Comparison of ENCODE assay signal across 20 mouse cellular contexts in the genomic region with DNA sequence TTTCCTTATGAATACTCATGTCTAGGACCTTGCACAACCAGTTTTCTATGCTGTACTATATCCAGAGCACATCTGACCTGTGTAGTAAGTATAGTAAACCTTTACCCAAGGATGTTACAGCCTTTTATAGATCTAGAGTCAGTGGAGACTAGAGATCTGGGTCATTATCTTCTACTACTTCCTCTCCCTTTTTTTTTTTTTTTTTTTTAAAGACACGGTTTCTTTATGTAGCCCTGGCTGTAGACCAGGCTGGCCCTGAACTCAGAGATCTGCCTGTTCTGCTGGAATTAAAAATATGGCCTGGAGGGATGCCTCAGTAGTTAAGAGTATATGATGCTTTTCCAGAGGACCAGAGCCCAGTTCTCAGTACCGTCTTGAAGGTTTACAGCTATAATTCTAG. TPM values are rescaled to one million over a fixed set of nuclear protein-coding genes. Genes with fewer than 3 reads are reported as not detected.
A peak's percentile ranks its signal among the peaks of the same experiment; 100 is the strongest.
DNase-seq lines count a peak whose midpoint lies in the region; ATAC-seq and TF ChIP-seq lines count a peak whose summit lies in the region.
"Had no signal": no experiment of that assay in that cellular context is flagged by ENCODE, and none has a peak within 500 bp of the region (broad histone marks: within the 10 kb centered on the region; RNA-seq: fewer than 3 reads in every experiment).

No protein-coding gene starts in this region.

- no peak for DNase-seq in MEL (ENCODE audit: low read depth, low spot score)
- DNase-seq in gastrocnemius, postnatal 25 days = no peak
- DNase-seq in urinary bladder, postnatal 4 days (ENCODE audit: low spot score in 2 of 2) = no peak
- DNase-seq in forebrain, postnatal 0 days = no peak
- DNase-seq: adrenal gland, adult 8-10 months; adrenal gland, postnatal 25 days; adrenal gland, postnatal 36 days; B cell, adult 2 months; cerebellum, adult 11 months; cerebellum, adult 11-12 months; cerebellum, adult 18-20 months; cerebellum, adult 2 months had no signal

- H3K36me3 ChIP-seq in MEL (ENCODE audit: control insufficient read depth in 1 of 2, insufficient read depth in 2 of 2, low read length in 2 of 2) = peaks cover 0 to 2% of the 10 kb centered on the region in 2 experiments; a peak in 1 of 4 replicates
- no peaks in the 10 kb centered on the region for H3K36me3 ChIP-seq in intestine, embryonic 15.5 days
- no peaks in the 10 kb centered on the region for H3K36me3 ChIP-seq in intestine, embryonic 16.5 days (ENCODE audit: control insufficient read depth, insufficient read depth, low read length)
- no peaks in the 10 kb centered on the region for H3K36me3 ChIP-seq in intestine, postnatal 0 days (ENCODE audit: control insufficient read depth, insufficient read depth)
- no peaks in the 10 kb centered on the region for H3K36me3 ChIP-seq in forebrain, postnatal 0 days (ENCODE audit: insufficient read depth)

- no peak overlapping the region for H3K27ac ChIP-seq in MEL (ENCODE audit: control insufficient read depth, low read depth, low read length)
- no peak overlapping the region for H3K27ac ChIP-seq in intestine, embryonic 15.5 days
- H3K27ac ChIP-seq in intestine, embryonic 16.5 days (ENCODE audit: low read length) = no peak overlapping the region
- H3K27ac ChIP-seq in intestine, postnatal 0 days (ENCODE audit: low read depth, low read length) = no peak overlapping the region
- no peak overlapping the region for H3K27ac ChIP-seq in forebrain, postnatal 0 days (ENCODE audit: low read depth, low read length)

- no peaks in the 10 kb centered on the region for H3K79me2 ChIP-seq in MEL (ENCODE audit: control insufficient read depth, insufficient read depth, low read length, poor library complexity)

- no peak overlapping the region for H3K9ac ChIP-seq in MEL (ENCODE audit: control insufficient read depth, low read depth, low read length, poor library complexity, severe bottlenecking)
- H3K9ac ChIP-seq in intestine, embryonic 15.5 days = no peak overlapping the region
- no peak overlapping the region for H3K9ac ChIP-seq in intestine, embryonic 16.5 days (ENCODE audit: low read depth, low read length)
- H3K9ac ChIP-seq in intestine, postnatal 0 days (ENCODE audit: low read depth, low read length) = no peak overlapping the region
- no peak overlapping the region for H3K9ac ChIP-seq in forebrain, postnatal 0 days

- no peaks in the 10 kb centered on the region for H3K4me1 ChIP-seq in MEL (ENCODE audit: control insufficient read depth in 1 of 2, insufficient read depth in 2 of 2, low read length in 2 of 2)
- no peaks in the 10 kb centered on the region for H3K4me1 ChIP-seq in intestine, embryonic 15.5 days (replicated peaks)
- H3K4me1 ChIP-seq in intestine, embryonic 16.5 days (ENCODE audit: control insufficient read depth, insufficient read depth, low read length) = no peaks in the 10 kb centered on the region
- no peaks in the 10 kb centered on the region for H3K4me1 ChIP-seq in intestine, postnatal 0 days (replicated peaks; ENCODE audit: control insufficient read depth, insufficient read depth, low read length)
- no peaks in the 10 kb centered on the region for H3K4me1 ChIP-seq in forebrain, postnatal 0 days (ENCODE audit: insufficient read depth)

- no peak for TF ChIP-seq RAD21 in MEL (IDR thresholded peaks at IDR 0.05; ENCODE audit: low read depth, low read length)

- TF ChIP-seq EP300 in MEL (IDR thresholded peaks at IDR 0.05; ENCODE audit: low read depth in 1 of 2, low read length in 2 of 2) = no peak

- no peak for TF ChIP-seq CTCF in MEL (IDR thresholded peaks at IDR 0.05 in 2 of 3, conservative IDR thresholded peaks at IDR 0.05 in 1 of 3; ENCODE audit: control insufficient read depth in 1 of 3, insufficient read depth in 1 of 3, low read depth in 2 of 3, low read length in 3 of 3, poor library complexity in 1 of 3, severe bottlenecking in 1 of 3)
- no peak for TF ChIP-seq CTCF in intestine, postnatal 0 days (IDR thresholded peaks at IDR 0.05; ENCODE audit: low read depth)
- no peak for TF ChIP-seq CTCF in forebrain, postnatal 0 days (IDR thresholded peaks at IDR 0.05; ENCODE audit: low read depth)

- no peak for TF ChIP-seq POLR2A in MEL (IDR thresholded peaks at IDR 0.05; ENCODE audit: control insufficient read depth in 1 of 2, insufficient read depth in 1 of 2, low read depth in 1 of 2, low read length in 2 of 2, poor library complexity in 1 of 2)

- ATAC-seq in intestine, embryonic 15.5 days = peak; percentile 34; the same call in 1 of the 2 replicates
- 0 out of 2 replicates have a peak, but pooled peaks have one; percentile 38 for ATAC-seq in intestine, embryonic 16.5 days
- ATAC-seq in intestine, postnatal 0 days = 0 out of 2 replicates have a peak, but pooled peaks have one; percentile 65
- no peak for ATAC-seq in CD4-positive, CD25-positive, alpha-beta regulatory T cell, adult 4 months
- no peak for ATAC-seq in forebrain, postnatal 0 days
- ATAC-seq: activated CD4-positive, CD25-positive, alpha-beta regulatory T cell, adult 4 months; Patski had no signal

- no peak overlapping the region for H3K4me3 ChIP-seq in MEL (ENCODE audit: control insufficient read depth in 1 of 2, insufficient read depth in 1 of 2, low read depth in 2 of 2, low read length in 2 of 2)
- no peak overlapping the region for H3K4me3 ChIP-seq in intestine, embryonic 15.5 days (replicated peaks)
- H3K4me3 ChIP-seq in intestine, embryonic 16.5 days (ENCODE audit: low read length) = no peak overlapping the region
- no peak overlapping the region for H3K4me3 ChIP-seq in intestine, postnatal 0 days (ENCODE audit: low read depth, low read length)
- H3K4me3 ChIP-seq in forebrain, postnatal 0 days (ENCODE audit: low read depth, low read length) = no peak overlapping the region

- H3K4me2 ChIP-seq in intestine, embryonic 15.5 days (replicated peaks) = no peak overlapping the region
- H3K4me2 ChIP-seq in intestine, embryonic 16.5 days (ENCODE audit: low read depth, low read length) = no peak overlapping the region
- H3K4me2 ChIP-seq in intestine, postnatal 0 days (replicated peaks; ENCODE audit: low read depth) = no peak overlapping the region
- H3K4me2 ChIP-seq in forebrain, postnatal 0 days (ENCODE audit: low read depth) = no peak overlapping the region

- H3K27me3 ChIP-seq in MEL (ENCODE audit: control insufficient read depth in 1 of 2, insufficient read depth in 2 of 2, low read length in 2 of 2) = no peaks in the 10 kb centered on the region
- no peaks in the 10 kb centered on the region for H3K27me3 ChIP-seq in intestine, embryonic 15.5 days (replicated peaks)
- no peaks in the 10 kb centered on the region for H3K27me3 ChIP-seq in intestine, embryonic 16.5 days (replicated peaks; ENCODE audit: control insufficient read depth, insufficient read depth, low read length)
- no peaks in the 10 kb centered on the region for H3K27me3 ChIP-seq in intestine, postnatal 0 days (replicated peaks; ENCODE audit: control insufficient read depth, insufficient read depth, low read length)
- no peaks in the 10 kb centered on the region for H3K27me3 ChIP-seq in forebrain, postnatal 0 days (ENCODE audit: insufficient read depth, low read length)
- H3K27me3 ChIP-seq: CH12.LX, Patski had no signal

- WGBS in intestine, embryonic 15.5 days = 77% methylated on average over 2 of the region's 2 CpGs
- WGBS in intestine, embryonic 16.5 days = 72% methylated on average over 2 of the region's 2 CpGs
- WGBS in intestine, postnatal 0 days = 63% methylated on average over 2 of the region's 2 CpGs
- WGBS in forebrain, postnatal 0 days = 93% methylated on average over 2 of the region's 2 CpGs

- no peaks in the 10 kb centered on the region for H3K9me3 ChIP-seq in MEL (replicated peaks; ENCODE audit: insufficient read depth, low read length)
- H3K9me3 ChIP-seq in intestine, embryonic 15.5 days = no peaks in the 10 kb centered on the region
- no peaks in the 10 kb centered on the region for H3K9me3 ChIP-seq in intestine, embryonic 16.5 days (ENCODE audit: control insufficient read depth, low read length)
- H3K9me3 ChIP-seq in intestine, postnatal 0 days (ENCODE audit: control insufficient read depth) = no peaks in the 10 kb centered on the region
- H3K9me3 ChIP-seq in forebrain, postnatal 0 days (ENCODE audit: low read length) = no peaks in the 10 kb centered on the region
- H3K9me3 ChIP-seq: G1E had no signal

RNA-seq across cellular contexts. Expression of gene Tesk2, which starts 41.2 kb away (rescaled TPM):
- 2.3 and 2.8 TPM in 2 replicates for total RNA-seq in MEL (2012; rRNA removed)
- 1 to 10 TPM in 1 of 2 experiments, not detected in 1; 3.3 TPM for polyA plus RNA-seq in MEL (2012; ENCODE audit: insufficient read depth in 1 of 2, insufficient read length in 2 of 2, low read depth in 1 of 2, low replicate concordance in 2 of 2, missing spikeins in 1 of 2)
- polyA plus RNA-seq in intestine, embryonic 15.5 days (2015; fragmentation: Nextera tagmentation; extraction: Ambion mirVana) = 8.1 and 8.7 TPM in 2 replicates
- polyA plus RNA-seq in intestine, embryonic 16.5 days (2015; fragmentation: Nextera tagmentation; extraction: Ambion mirVana) = 10.4 and 11.6 TPM in 2 replicates
- polyA plus RNA-seq in intestine, postnatal 0 days (2015; fragmentation: Nextera tagmentation; extraction: Ambion mirVana) = 6.6 and 6.9 TPM in 2 replicates
- 1 to 10 TPM; 1.3 to 1.5 TPM for total RNA-seq in gastrocnemius, postnatal 25 days (2021)
- 1 to 10 TPM; 4.6 to 7.8 TPM for polyA plus RNA-seq in CD4-positive, CD25-positive, alpha-beta regulatory T cell, adult 4 months (2017; shearing (Covaris generic))
- total RNA-seq in forebrain, postnatal 0 days (2014; rRNA removed) = 2.6 and 2.9 TPM in 2 replicates
- 1.2 and 1.9 TPM in 2 replicates for polyA plus RNA-seq in forebrain, postnatal 0 days (2015; fragmentation: Nextera tagmentation; extraction: Ambion mirVana)

RNA-seq across cellular contexts. Expression of gene Toe1, which starts 45.5 kb away (rescaled TPM):
- 46.4 and 49.3 TPM in 2 replicates for total RNA-seq in MEL (2012; rRNA removed)
- 10 to 100 TPM in 1 of 2 experiments, not detected in 1; 38.3 TPM for polyA plus RNA-seq in MEL (2012; ENCODE audit: insufficient read depth in 1 of 2, insufficient read length in 2 of 2, low read depth in 1 of 2, low replicate concordance in 2 of 2, missing spikeins in 1 of 2)
- 28.8 and 31.1 TPM in 2 replicates for polyA plus RNA-seq in intestine, embryonic 15.5 days (2015; fragmentation: Nextera tagmentation; extraction: Ambion mirVana)
- polyA plus RNA-seq in intestine, embryonic 16.5 days (2015; fragmentation: Nextera tagmentation; extraction: Ambion mirVana) = 29.7 and 31.0 TPM in 2 replicates
- 13.3 and 14.7 TPM in 2 replicates for polyA plus RNA-seq in intestine, postnatal 0 days (2015; fragmentation: Nextera tagmentation; extraction: Ambion mirVana)
- 1 to 10 TPM; 3.8 to 4.4 TPM for total RNA-seq in gastrocnemius, postnatal 25 days (2021)
- 10 to 100 TPM; 30.7 to 43.6 TPM for polyA plus RNA-seq in CD4-positive, CD25-positive, alpha-beta regulatory T cell, adult 4 months (2017; shearing (Covaris generic))
- 34.2 and 39.9 TPM in 2 replicates for total RNA-seq in forebrain, postnatal 0 days (2014; rRNA removed)
- polyA plus RNA-seq in forebrain, postnatal 0 days (2015; fragmentation: Nextera tagmentation; extraction: Ambion mirVana) = 20.2 and 23.2 TPM in 2 replicates

RNA-seq across cellular contexts. Expression of gene Mutyh, which starts 45.6 kb away (rescaled TPM):
- 0.75 and 0.81 TPM in 2 replicates for total RNA-seq in MEL (2012; rRNA removed)
- 1 to 10 TPM in 1 of 2 experiments, not detected in 1; 2.5 TPM for polyA plus RNA-seq in MEL (2012; ENCODE audit: insufficient read depth in 1 of 2, insufficient read length in 2 of 2, low read depth in 1 of 2, low replicate concordance in 2 of 2, missing spikeins in 1 of 2)
- polyA plus RNA-seq in intestine, embryonic 15.5 days (2015; fragmentation: Nextera tagmentation; extraction: Ambion mirVana) = 10.3 and 10.9 TPM in 2 replicates
- polyA plus RNA-seq in intestine, embryonic 16.5 days (2015; fragmentation: Nextera tagmentation; extraction: Ambion mirVana) = 9.1 and 9.5 TPM in 2 replicates
- 2.6 and 2.9 TPM in 2 replicates for polyA plus RNA-seq in intestine, postnatal 0 days (2015; fragmentation: Nextera tagmentation; extraction: Ambion mirVana)
- 1 to 10 TPM; 1.0 to 1.5 TPM for total RNA-seq in gastrocnemius, postnatal 25 days (2021)
- 10 to 100 TPM; 13.9 to 17.5 TPM for polyA plus RNA-seq in CD4-positive, CD25-positive, alpha-beta regulatory T cell, adult 4 months (2017; shearing (Covaris generic))
- 12.9 and 13.6 TPM in 2 replicates for total RNA-seq in forebrain, postnatal 0 days (2014; rRNA removed)
- 3.2 and 4.7 TPM in 2 replicates for polyA plus RNA-seq in forebrain, postnatal 0 days (2015; fragmentation: Nextera tagmentation; extraction: Ambion mirVana)

RNA-seq across cellular contexts. Expression of gene Ccdc163, which starts 53.6 kb away (rescaled TPM):
- total RNA-seq in MEL (2012; rRNA removed) = 12.3 and 14.2 TPM in 2 replicates
- polyA plus RNA-seq in MEL (2012; ENCODE audit: insufficient read depth in 1 of 2, insufficient read length in 2 of 2, low read depth in 1 of 2, low replicate concordance in 2 of 2, missing spikeins in 1 of 2) = 10 to 100 TPM in 1 of 2 experiments, not detected in 1; 26.0 TPM
- polyA plus RNA-seq in intestine, embryonic 15.5 days (2015; fragmentation: Nextera tagmentation; extraction: Ambion mirVana) = 25.2 and 26.4 TPM in 2 replicates
- 21.3 and 22.6 TPM in 2 replicates for polyA plus RNA-seq in intestine, embryonic 16.5 days (2015; fragmentation: Nextera tagmentation; extraction: Ambion mirVana)
- polyA plus RNA-seq in intestine, postnatal 0 days (2015; fragmentation: Nextera tagmentation; extraction: Ambion mirVana) = 9.1 and 11.3 TPM in 2 replicates
- total RNA-seq in gastrocnemius, postnatal 25 days (2021) = 1 to 10 TPM; 2.6 to 3.5 TPM
- 10 to 100 TPM; 50.5 to 55.9 TPM for polyA plus RNA-seq in CD4-positive, CD25-positive, alpha-beta regulatory T cell, adult 4 months (2017; shearing (Covaris generic))
- 13.2 and 15.2 TPM in 2 replicates for total RNA-seq in forebrain, postnatal 0 days (2014; rRNA removed)
- 5.3 and 5.7 TPM in 2 replicates for polyA plus RNA-seq in forebrain, postnatal 0 days (2015; fragmentation: Nextera tagmentation; extraction: Ambion mirVana)

RNA-seq across cellular contexts. Expression of gene Mmachc, which starts 53.7 kb away (rescaled TPM):
- total RNA-seq in MEL (2012; rRNA removed) = 12.2 and 15.1 TPM in 2 replicates
- polyA plus RNA-seq in MEL (2012; ENCODE audit: insufficient read depth in 1 of 2, insufficient read length in 2 of 2, low read depth in 1 of 2, low replicate concordance in 2 of 2, missing spikeins in 1 of 2) = 10 to 100 TPM in 1 of 2 experiments, not detected in 1; 22.8 TPM
- 23.0 and 24.6 TPM in 2 replicates for polyA plus RNA-seq in intestine, embryonic 15.5 days (2015; fragmentation: Nextera tagmentation; extraction: Ambion mirVana)
- 20.7 and 22.7 TPM in 2 replicates for polyA plus RNA-seq in intestine, embryonic 16.5 days (2015; fragmentation: Nextera tagmentation; extraction: Ambion mirVana)
- 5.9 and 6.3 TPM in 2 replicates for polyA plus RNA-seq in intestine, postnatal 0 days (2015; fragmentation: Nextera tagmentation; extraction: Ambion mirVana)
- total RNA-seq in gastrocnemius, postnatal 25 days (2021) = 10 to 100 TPM; 29.1 to 33.9 TPM
- polyA plus RNA-seq in CD4-positive, CD25-positive, alpha-beta regulatory T cell, adult 4 months (2017; shearing (Covaris generic)) = 1 to 10 TPM; 3.4 to 9.2 TPM
- 19.6 and 23.0 TPM in 2 replicates for total RNA-seq in forebrain, postnatal 0 days (2014; rRNA removed)
- 16.4 and 21.9 TPM in 2 replicates for polyA plus RNA-seq in forebrain, postnatal 0 days (2015; fragmentation: Nextera tagmentation; extraction: Ambion mirVana)

Comparison
In these comparisons a context has a peak if more than half of its experiments do, and no peak if none do; other contexts are left out.
1. ATAC-seq: peak in intestine, embryonic 15.5 days (single experiment), intestine, embryonic 16.5 days (single experiment) and intestine, postnatal 0 days (single experiment); none in CD4-positive, CD25-positive, alpha-beta regulatory T cell, adult 4 months (single experiment) and forebrain, postnatal 0 days (single experiment).